Mouse (Mus musculus) myocyte (in vitro differentiated cells): ENCODE results near the gene Pdzd2.

Experiments used
- CEBPB ChIP-seq: IDR thresholded peaks from 2 replicates; pipeline ENCODE4 v1.6.1; 2011; ENCODE audit warnings: mild to moderate bottlenecking, moderate library complexity; ENCODE audit not compliant: poor library complexity, insufficient read depth, severe bottlenecking
- E2F4 ChIP-seq: IDR thresholded peaks from one replicate; pipeline ENCODE4 v1.6.1; 2011; ENCODE audit warnings: mild to moderate bottlenecking, control low read depth, moderate library complexity; ENCODE audit not compliant: insufficient read depth
- MAX ChIP-seq: IDR thresholded peaks from one replicate; pipeline ENCODE4 v1.6.1; 2011; ENCODE audit warnings: low read depth, mild to moderate bottlenecking, control low read depth
- POLR2A ChIP-seq: IDR thresholded peaks from one replicate; pipeline ENCODE4 v1.6.1; 2011; ENCODE audit warnings: low read depth, mild to moderate bottlenecking, control low read depth, moderate library complexity; ENCODE audit not compliant: insufficient read length
- TCF12 ChIP-seq: IDR thresholded peaks from one replicate; pipeline ENCODE4 v1.6.1; 2011; ENCODE audit warnings: mild to moderate bottlenecking, control low read depth; ENCODE audit not compliant: poor library complexity, insufficient read depth, severe bottlenecking
- USF1 ChIP-seq: IDR thresholded peaks from one replicate; pipeline ENCODE4 v1.6.1; 2011; ENCODE audit warnings: low read depth, mild to moderate bottlenecking, control low read depth, moderate library complexity

DNA sequence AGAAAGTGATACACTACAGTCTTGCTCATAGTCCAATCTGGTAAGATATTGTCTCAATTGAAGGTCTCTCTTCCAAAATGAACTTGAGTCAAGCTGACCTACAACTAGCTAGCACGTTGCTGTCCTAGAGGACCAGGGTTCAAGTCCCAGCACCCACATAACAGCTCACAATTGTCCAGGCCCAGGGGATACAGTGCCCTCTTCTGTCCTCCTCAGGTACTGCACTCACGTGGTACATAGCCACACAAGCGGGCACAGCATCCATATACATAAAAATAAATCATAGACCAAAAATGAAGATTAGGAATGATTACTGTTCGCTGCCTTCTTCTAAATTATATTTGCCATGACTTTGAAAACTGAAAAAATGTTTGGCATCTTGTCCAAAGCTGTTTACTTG, 136.1 kb downstream of the Pdzd2 start:
- TF ChIP-seq POLR2A (no peak), USF1 (no peak), CEBPB (no peak), E2F4 (no peak), TCF12 (no peak), MAX (no peak)
